23 mouse cellular contexts compared by ENCODE assay signal in the genomic region with DNA sequence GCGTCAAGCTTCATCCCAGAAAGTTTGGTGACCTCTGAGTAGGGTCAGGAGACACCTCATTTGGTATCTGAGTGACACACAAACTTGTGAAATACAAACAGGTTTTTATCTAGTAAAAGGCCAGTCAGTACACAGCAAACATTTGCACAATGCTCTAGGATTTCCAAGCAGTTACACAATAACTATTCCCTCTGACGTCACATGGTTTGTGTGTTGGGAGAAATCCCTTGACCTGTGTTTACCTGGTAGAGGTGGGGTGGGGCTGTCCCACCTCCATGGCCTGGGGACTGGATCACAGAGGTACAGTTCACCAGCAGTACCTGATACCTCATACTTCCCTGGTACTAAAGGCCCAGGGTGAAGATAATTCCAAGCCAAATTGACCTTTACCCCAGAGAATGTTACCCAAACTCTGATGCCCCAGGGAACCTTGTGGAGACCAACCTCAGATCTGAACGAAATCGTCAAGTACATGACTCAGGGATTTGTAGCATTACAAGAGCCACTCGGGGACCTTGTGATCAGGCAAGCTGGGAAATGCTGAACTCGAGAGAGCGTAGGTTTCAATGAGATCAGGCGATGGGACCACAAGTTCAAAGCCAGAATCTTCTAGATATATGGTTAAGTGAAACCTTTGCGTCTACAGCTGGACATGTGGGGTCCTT. TPM values are rescaled to one million over a fixed set of nuclear protein-coding genes. Genes with fewer than 3 reads are reported as not detected.
DNase-seq lines count a peak whose midpoint lies in the region; ATAC-seq and TF ChIP-seq lines count a peak whose summit lies in the region.
"Had no signal": no experiment of that assay in that cellular context is flagged by ENCODE, and none has a peak within 500 bp of the region (broad histone marks: within the 10 kb centered on the region; RNA-seq: fewer than 3 reads in every experiment).

No protein-coding gene starts in this region.

- no peaks in the 10 kb centered on the region for H3K79me2 ChIP-seq in liver, adult 2 months (ENCODE audit: control insufficient read depth, insufficient read depth, low read length)

- peak; percentile 100 for DNase-seq in liver, adult 2 months (ENCODE audit: extremely low read depth, low read depth, low spot score)
- DNase-seq in fat pad, adult 2 months (ENCODE audit: extremely low read depth, low read depth, low spot score) = peak; percentile 62
- peak; percentile 90 for DNase-seq in lung, postnatal 0 days (ENCODE audit: low spot score)
- no peak for DNase-seq in limb, embryonic 10.5 days (ENCODE audit: low spot score)
- DNase-seq in T-cell, adult 2 months (ENCODE audit: low spot score) = no peak
- DNase-seq in MN1 (ENCODE audit: low spot score) = no peak
- DNase-seq: cerebellum, adult 11-12 months; cerebellum, postnatal 10 days; gastrocnemius, postnatal 14 days; heart, adult 18-20 months; kidney, adult 8-10 months; kidney, postnatal 14 days; left cerebral cortex, postnatal 4 days; liver, embryonic 13.5 days; thymus, postnatal 25 days had no signal

- H3K36me3 ChIP-seq in liver, adult 2 months (ENCODE audit: control insufficient read depth, insufficient read depth, low read length) = no peaks in the 10 kb centered on the region
- no peaks in the 10 kb centered on the region for H3K36me3 ChIP-seq in liver, embryonic 12.5 days
- no peaks in the 10 kb centered on the region for H3K36me3 ChIP-seq in lung, postnatal 0 days (ENCODE audit: insufficient read depth, low read length)
- H3K36me3 ChIP-seq in stomach, embryonic 16.5 days (ENCODE audit: control insufficient read depth, insufficient read depth, low read length) = no peaks in the 10 kb centered on the region
- H3K36me3 ChIP-seq in limb, embryonic 10.5 days = no peaks in the 10 kb centered on the region
- H3K36me3 ChIP-seq: embryonic facial prominence, embryonic 10.5 days; forebrain, embryonic 10.5 days; hindbrain, embryonic 13.5 days; liver, embryonic 13.5 days; midbrain, embryonic 12.5 days had no signal

- 35% methylated on average over 9 of the region's 9 CpGs for WGBS in liver, adult 2 months
- 65% methylated on average over 9 of the region's 9 CpGs for WGBS in liver, embryonic 12.5 days (ENCODE audit: insufficient replicate concordance)
- 55% methylated on average over 9 of the region's 9 CpGs for WGBS in lung, postnatal 0 days
- 68% methylated on average over 9 of the region's 9 CpGs for WGBS in stomach, embryonic 16.5 days
- 85% methylated on average over 9 of the region's 9 CpGs for WGBS in limb, embryonic 10.5 days

- H3K9ac ChIP-seq in liver, adult 2 months (ENCODE audit: low read depth, low read length) = no peak overlapping the region
- no peak overlapping the region for H3K9ac ChIP-seq in liver, embryonic 12.5 days
- H3K9ac ChIP-seq in lung, postnatal 0 days (replicated peaks; ENCODE audit: low read depth) = no peak overlapping the region
- H3K9ac ChIP-seq in stomach, embryonic 16.5 days (ENCODE audit: low read length) = no peak overlapping the region
- H3K9ac ChIP-seq: hindbrain, embryonic 13.5 days; liver, embryonic 13.5 days; midbrain, embryonic 12.5 days had no signal

- H3K4me3 ChIP-seq in liver, adult 2 months (ENCODE audit: insufficient read depth, low read depth, low read length) = no peak overlapping the region
- H3K4me3 ChIP-seq in liver, embryonic 12.5 days = no peak overlapping the region
- H3K4me3 ChIP-seq in lung, postnatal 0 days (ENCODE audit: low read depth, low read length) = no peak overlapping the region
- no peak overlapping the region for H3K4me3 ChIP-seq in stomach, embryonic 16.5 days (replicated peaks; ENCODE audit: low read length)
- no peak overlapping the region for H3K4me3 ChIP-seq in limb, embryonic 10.5 days
- H3K4me3 ChIP-seq: embryonic facial prominence, embryonic 10.5 days; forebrain, embryonic 10.5 days; hindbrain, embryonic 13.5 days; liver, embryonic 13.5 days; midbrain, embryonic 12.5 days had no signal

- H3K4me2 ChIP-seq in liver, embryonic 12.5 days = no peak overlapping the region
- H3K4me2 ChIP-seq in lung, postnatal 0 days (replicated peaks; ENCODE audit: low read depth, low read length) = no peak overlapping the region
- H3K4me2 ChIP-seq in stomach, embryonic 16.5 days (ENCODE audit: low read depth, low read length) = no peak overlapping the region
- H3K4me2 ChIP-seq: hindbrain, embryonic 13.5 days; liver, embryonic 13.5 days; midbrain, embryonic 12.5 days had no signal

- no peak for TF ChIP-seq CTCF in liver, adult 2 months (IDR thresholded peaks at IDR 0.05; ENCODE audit: low read depth, low read length)
- TF ChIP-seq CTCF in lung, postnatal 0 days (IDR thresholded peaks at IDR 0.05) = no peak

- no peak for ATAC-seq in liver, embryonic 12.5 days
- ATAC-seq in lung, postnatal 0 days = peak; percentile 47
- ATAC-seq in stomach, embryonic 16.5 days (ENCODE audit: insufficient read depth, low FRiP score) = peak; percentile 18
- ATAC-seq: forebrain, embryonic 16.5 days had no signal

- peaks cover 27% of the 10 kb centered on the region for H3K4me1 ChIP-seq in liver, adult 2 months (ENCODE audit: control insufficient read depth, insufficient read depth, low read length)
- H3K4me1 ChIP-seq in liver, embryonic 12.5 days = peaks cover 34% of the 10 kb centered on the region
- no peaks in the 10 kb centered on the region for H3K4me1 ChIP-seq in lung, postnatal 0 days (ENCODE audit: insufficient read depth, low read depth, low read length)
- peaks cover 9% of the 10 kb centered on the region; the same call in 1 of the 2 replicates for H3K4me1 ChIP-seq in stomach, embryonic 16.5 days (ENCODE audit: control insufficient read depth, insufficient read depth, low read length)
- H3K4me1 ChIP-seq in limb, embryonic 10.5 days = peaks cover 20% of the 10 kb centered on the region

- no peak for TF ChIP-seq POLR2A in liver, adult 2 months (IDR thresholded peaks at IDR 0.05; ENCODE audit: extremely low read depth, insufficient read depth, low read length)

- H3K27me3 ChIP-seq in liver, adult 2 months (ENCODE audit: control insufficient read depth, insufficient read depth, low read length) = no peaks in the 10 kb centered on the region
- H3K27me3 ChIP-seq in liver, embryonic 12.5 days (replicated peaks) = peaks cover 61% of the 10 kb centered on the region
- no peaks in the 10 kb centered on the region for H3K27me3 ChIP-seq in lung, postnatal 0 days (replicated peaks; ENCODE audit: insufficient read depth, low read length)
- no peaks in the 10 kb centered on the region for H3K27me3 ChIP-seq in stomach, embryonic 16.5 days (ENCODE audit: control insufficient read depth, insufficient read depth, low read length)
- H3K27me3 ChIP-seq in limb, embryonic 10.5 days (ENCODE audit: low read depth, poor library complexity, severe bottlenecking) = no peaks in the 10 kb centered on the region
- H3K27me3 ChIP-seq: Patski had no signal

- H3K9me3 ChIP-seq in liver, embryonic 12.5 days (replicated peaks) = no peaks in the 10 kb centered on the region
- no peaks in the 10 kb centered on the region for H3K9me3 ChIP-seq in lung, postnatal 0 days (ENCODE audit: low read length)
- no peaks in the 10 kb centered on the region for H3K9me3 ChIP-seq in stomach, embryonic 16.5 days (replicated peaks; ENCODE audit: control insufficient read depth, low read length)
- H3K9me3 ChIP-seq in limb, embryonic 10.5 days (replicated peaks) = no peaks in the 10 kb centered on the region
- H3K9me3 ChIP-seq: embryonic facial prominence, embryonic 10.5 days; forebrain, embryonic 10.5 days; hindbrain, embryonic 13.5 days; liver, embryonic 13.5 days; midbrain, embryonic 12.5 days had no signal

- H3K27ac ChIP-seq in liver, adult 2 months (replicated peaks; ENCODE audit: insufficient read depth, low read depth, low read length) = peak overlapping the region; percentile 79
- H3K27ac ChIP-seq in liver, embryonic 12.5 days = no peak overlapping the region
- H3K27ac ChIP-seq in lung, postnatal 0 days (ENCODE audit: low read length) = peak overlapping the region; percentile 48
- H3K27ac ChIP-seq in stomach, embryonic 16.5 days (ENCODE audit: low read length) = no peak overlapping the region
- H3K27ac ChIP-seq in limb, embryonic 10.5 days = no peak overlapping the region
- H3K27ac ChIP-seq: embryonic facial prominence, embryonic 10.5 days; forebrain, embryonic 10.5 days; hindbrain, embryonic 13.5 days; liver, embryonic 13.5 days; midbrain, embryonic 12.5 days had no signal

- peak; percentile 96 for TF ChIP-seq EP300 in lung, postnatal 0 days (IDR thresholded peaks at IDR 0.05)

RNA-seq across cellular contexts. Expression of gene Slc25a51, which starts 5.2 kb away (rescaled TPM):
- 47.5 and 70.3 TPM in 2 replicates for total RNA-seq in liver, adult 2 months (2014; rRNA removed)
- 52.9 and 56.4 TPM in 2 replicates for polyA plus RNA-seq in liver, adult 2 months (2012; rRNA removed)
- polyA plus RNA-seq in liver, embryonic 12.5 days (2016; fragmentation: Nextera tagmentation; extraction: Ambion mirVana) = 81.0 and 81.3 TPM in 2 replicates
- polyA plus RNA-seq in lung, postnatal 0 days (2015; fragmentation: Nextera tagmentation; extraction: Ambion mirVana) = 59.4 and 69.4 TPM in 2 replicates
- 62.0 and 65.5 TPM in 2 replicates for polyA plus RNA-seq in stomach, embryonic 16.5 days (2015; fragmentation: Nextera tagmentation; extraction: Ambion mirVana)
- 75.6 and 85.1 TPM in 2 replicates for polyA plus RNA-seq in limb, embryonic 10.5 days (2016; fragmentation: Nextera tagmentation; extraction: Ambion mirVana)

Comparison
In these comparisons a context has a peak if more than half of its experiments do, and no peak if none do; other contexts are left out.
1. H3K27ac ChIP-seq: peak in liver, adult 2 months (single experiment) and lung, postnatal 0 days (single experiment); none in liver, embryonic 12.5 days (single experiment), stomach, embryonic 16.5 days (single experiment) and limb, embryonic 10.5 days (single experiment).
2. DNase-seq: peak in liver, adult 2 months (single experiment), fat pad, adult 2 months (single experiment) and lung, postnatal 0 days (single experiment); none in limb, embryonic 10.5 days (single experiment), T-cell, adult 2 months (single experiment) and MN1 (single experiment).